Mouse (Mus musculus) hindbrain, postnatal 0 days (tissue): Measurements from ENCODE around the gene Slc22a14. TPM values are rescaled to one million over a fixed set of nuclear protein-coding genes. Genes with fewer than 3 reads are reported as not detected.

Experiments
- ATAC-seq: fragments of 200-750 bp; cut with Nextera tagmentation; 2 replicates; pipeline ENCODE4 v1.8.0; 2017; ENCODE audit warnings: mild to moderate bottlenecking, moderate TSS enrichment, moderate library complexity
- DNase-seq: peaks from one replicate; pipeline ENCODE4 v3.0.0-alpha.2; 2015; ENCODE audit warnings: low spot score
- H3K27ac ChIP-seq: fragments of 300-500 bp; sonication (generic); 2 replicates; pipeline ENCODE4 v1.5.1; 2014; ENCODE audit warnings: mild to moderate bottlenecking
- H3K27me3 ChIP-seq: fragments of 300-500 bp; sonication (generic); 2 replicates; pipeline ENCODE4 v1.6.1; 2014; ENCODE audit warnings: low read length, mixed read lengths; ENCODE audit not compliant: insufficient read depth
- H3K36me3 ChIP-seq: fragments of 300-500 bp; sonication (generic); 2 replicates; pipeline ENCODE4 v1.6.1; 2014; ENCODE audit warnings: low read length, mixed read lengths; ENCODE audit not compliant: insufficient read depth
- H3K4me1 ChIP-seq: fragments of 300-500 bp; sonication (generic); 2 replicates; pipeline ENCODE4 v1.6.1; 2014; ENCODE audit warnings: antibody characterized with exemption, low read length, mixed read lengths; ENCODE audit not compliant: insufficient read depth
- H3K4me2 ChIP-seq: fragments of 300-500 bp; sonication (generic); 2 replicates; pipeline ENCODE4 v1.6.1; 2014; ENCODE audit warnings: low read depth, mild to moderate bottlenecking, low read length, moderate library complexity, mixed read lengths
- H3K4me3 ChIP-seq: fragments of 300-500 bp; sonication (generic); 2 replicates; pipeline ENCODE4 v1.5.1; 2014; ENCODE audit warnings: low read length
- H3K9ac ChIP-seq: fragments of 300-500 bp; sonication (generic); replicated peaks from 2 replicates; pipeline ENCODE4 v1.6.1; 2014; ENCODE audit warnings: mild to moderate bottlenecking, low read length, moderate library complexity, mixed read lengths
- H3K9me3 ChIP-seq: fragments of 300-500 bp; sonication (generic); 2 replicates; pipeline ENCODE4 v1.6.1; 2016; ENCODE audit warnings: low read length, mixed read lengths
- CTCF ChIP-seq: IDR thresholded peaks from 2 replicates; pipeline ENCODE4 v1.5.1; 2016; ENCODE audit warnings: antibody characterized with exemption, control low read depth, low read depth
- WGBS: fragments of 180-500 bp; shearing (Covaris S2); extraction: QIAGEN DNeasy Blood & Tissue Kit; methylation state at CpG from one replicate; pipeline ENCODE4 v1.1.7; 2014; 5-methylcytosine and 5-hydroxymethylcytosine counted together
- polyA plus RNA-seq: library from polyadenylated mRNA; unstranded; fragments of >200 nt; fragmentation: Nextera tagmentation; extraction: Ambion mirVana; gene quantifications from 2 replicates; pipeline ENCODE4 v1.2.1, GENCODE M21; 2015
- total RNA-seq: library from RNA; depleted of rRNA; stranded (reverse); fragments of >200 nt; gene quantifications from 2 replicates; pipeline ENCODE4 v1.2.3, GENCODE M21; 2014; rRNA removed

Gene Slc22a14
- total and polyA plus RNA-seq, 2 experiments from 2014 or later, result not detected

GRCm38 (mm10) chr9:119143372-119143771 is 222.0 kb downstream of the Slc22a14 start:
- no peaks in the 10 kb centered on the region for H3K36me3 ChIP-seq
- no peaks in the 10 kb centered on the region for H3K9me3 ChIP-seq
- no peak overlapping the region for H3K27ac ChIP-seq
- H3K4me2 ChIP-seq, result no peak overlapping the region
- ATAC-seq (no peak), DNase-seq (no peak)
- no peaks in the 10 kb centered on the region for H3K4me1 ChIP-seq
- no peak overlapping the region for H3K9ac ChIP-seq
- no peak for TF ChIP-seq CTCF
- H3K27me3 ChIP-seq, result no peaks in the 10 kb centered on the region
- 77% methylated on average over 9 of the region's 9 CpGs for WGBS
- no peak overlapping the region for H3K4me3 ChIP-seq

- Histone ChIP-seq H3K27ac (no peak overlapping the region), H3K4me2 (no peak overlapping the region), H3K9ac (no peak overlapping the region), H3K36me3 (no peaks in the 10 kb centered on the region), H3K27me3 (no peaks in the 10 kb centered on the region), H3K4me1 (no peaks in the 10 kb centered on the region), H3K4me3 (no peak overlapping the region), H3K9me3 (no peaks in the 10 kb centered on the region)
- 90% methylated on average over 5 of the region's 5 CpGs for WGBS
- TF ChIP-seq CTCF, result no peak
- DNase-seq (no peak), ATAC-seq (no peak)
Measured at GRCm38 (mm10) chr9:119142066-119142465, 223.3 kb downstream of the Slc22a14 start.

GRCm38 (mm10) chr9:119138836-119139235 is 226.5 kb downstream of the Slc22a14 start:
- no peak for TF ChIP-seq CTCF
- Histone ChIP-seq H3K9ac (no peak overlapping the region), H3K4me1 (no peaks in the 10 kb centered on the region), H3K4me3 (no peak overlapping the region), H3K27ac (no peak overlapping the region), H3K36me3 (no peaks in the 10 kb centered on the region), H3K27me3 (no peaks in the 10 kb centered on the region), H3K4me2 (no peak overlapping the region), H3K9me3 (no peaks in the 10 kb centered on the region)
- WGBS, result 68% methylated on average over 2 of the region's 2 CpGs
- ATAC-seq (no peak), DNase-seq (peak; percentile 15)

- Histone ChIP-seq H3K9me3 (no peaks in the 10 kb centered on the region), H3K27ac (no peak overlapping the region), H3K9ac (no peak overlapping the region), H3K4me1 (no peaks in the 10 kb centered on the region), H3K4me3 (no peak overlapping the region), H3K36me3 (no peaks in the 10 kb centered on the region), H3K27me3 (no peaks in the 10 kb centered on the region), H3K4me2 (no peak overlapping the region)
- WGBS, result 58% methylated on average over 5 of the region's 5 CpGs
- DNase-seq (no peak), ATAC-seq (no peak)
- TF ChIP-seq CTCF, result no peak
Measured at GRCm38 (mm10) chr9:119130692-119131091, 234.7 kb downstream of the Slc22a14 start.

- Histone ChIP-seq H3K9ac (no peak overlapping the region), H3K27ac (no peak overlapping the region), H3K27me3 (no peaks in the 10 kb centered on the region), H3K9me3 (no peaks in the 10 kb centered on the region), H3K4me1 (no peaks in the 10 kb centered on the region), H3K36me3 (no peaks in the 10 kb centered on the region), H3K4me3 (no peak overlapping the region), H3K4me2 (no peak overlapping the region)
- WGBS, result 81% methylated on average over 12 of the region's 12 CpGs
- TF ChIP-seq CTCF, result peak; percentile 56
- DNase-seq, result peak; percentile 38
- ATAC-seq, result no peak
Measured at GRCm38 (mm10) chr9:119128436-119129181, 236.7 kb downstream of the Slc22a14 start.

GRCm38 (mm10) chr9:119122596-119123369 is 242.6 kb downstream of the Slc22a14 start:
- TF ChIP-seq CTCF, result no peak

GRCm38 (mm10) chr9:119120168-119120560 is 245.2 kb downstream of the Slc22a14 start:
- Histone ChIP-seq H3K4me2 (no peak overlapping the region), H3K4me3 (no peak overlapping the region), H3K36me3 (no peaks in the 10 kb centered on the region), H3K9ac (no peak overlapping the region), H3K9me3 (no peaks in the 10 kb centered on the region), H3K27ac (no peak overlapping the region), H3K27me3 (no peaks in the 10 kb centered on the region), H3K4me1 (no peaks in the 10 kb centered on the region)
- WGBS, result 62% methylated on average over 3 of the region's 3 CpGs
- DNase-seq (no peak), ATAC-seq (no peak)
- no peak for TF ChIP-seq CTCF

More at GRCm38 (mm10) chr9:119122596-119123369, 242.6 kb downstream of the Slc22a14 start:
- DNase-seq (no peak), ATAC-seq (no peak)
- Histone ChIP-seq H3K27ac (no peak overlapping the region), H3K9ac (no peak overlapping the region), H3K4me2 (no peak overlapping the region), H3K27me3 (no peaks in the 10 kb centered on the region), H3K4me1 (no peaks in the 10 kb centered on the region), H3K36me3 (no peaks in the 10 kb centered on the region), H3K4me3 (no peak overlapping the region), H3K9me3 (no peaks in the 10 kb centered on the region)
- WGBS, result 87% methylated on average over 18 of the region's 18 CpGs

Other genes starting within 250 kb of the Slc22a14 start
- gene Acaa1b, start 208.5 kb downstream of the Slc22a14 start, total RNA-seq, result 3.8 and 4.0 TPM in 2 replicates
- gene Acaa1b, start 208.5 kb downstream of the Slc22a14 start, polyA plus RNA-seq, result 3.9 and 4.0 TPM in 2 replicates
- gene Gm47289, start 206.4 kb downstream of the Slc22a14 start, total RNA-seq, result not detected in 2 replicates
- gene Gm47289, start 206.4 kb downstream of the Slc22a14 start, polyA plus RNA-seq, result not detected in 2 replicates
- not detected in 2 replicates for gene Slc22a13, start 156.5 kb downstream of the Slc22a14 start, total RNA-seq
- not detected in 2 replicates for gene Slc22a13, start 156.5 kb downstream of the Slc22a14 start, polyA plus RNA-seq
- 39.6 and 41.0 TPM in 2 replicates for gene Oxsr1, start 43.1 kb downstream of the Slc22a14 start, total RNA-seq
- 9.6 and 10.9 TPM in 2 replicates for gene Oxsr1, start 43.1 kb downstream of the Slc22a14 start, polyA plus RNA-seq
- 158 and 180 TPM in 2 replicates for gene Acaa1a, start 25.9 kb downstream of the Slc22a14 start, total RNA-seq
- 91.1 and 91.5 TPM in 2 replicates for gene Acaa1a, start 25.9 kb downstream of the Slc22a14 start, polyA plus RNA-seq
- gene Myd88, start 24.1 kb downstream of the Slc22a14 start, total RNA-seq, result 3.8 and 3.9 TPM in 2 replicates
- 5.2 and 6.1 TPM in 2 replicates for gene Myd88, start 24.1 kb downstream of the Slc22a14 start, polyA plus RNA-seq
- gene Xylb, start 8.2 kb downstream of the Slc22a14 start, total RNA-seq, result 2.8 and 4.5 TPM in 2 replicates
- gene Xylb, start 8.2 kb downstream of the Slc22a14 start, polyA plus RNA-seq, result 3.2 and 3.3 TPM in 2 replicates
- 24.3 and 38.0 TPM in 2 replicates for gene Acvr2b, start 36.6 kb upstream of the Slc22a14 start, total RNA-seq
- 21.8 and 28.2 TPM in 2 replicates for gene Acvr2b, start 36.6 kb upstream of the Slc22a14 start, polyA plus RNA-seq
- 16.6 and 19.4 TPM in 2 replicates for gene Exog, start 79.4 kb upstream of the Slc22a14 start, total RNA-seq
- 30.1 and 30.6 TPM in 2 replicates for gene Exog, start 79.4 kb upstream of the Slc22a14 start, polyA plus RNA-seq
- gene Scn5a, start 213.5 kb upstream of the Slc22a14 start, total RNA-seq, result 0.68 and 1.5 TPM in 2 replicates
- gene Scn5a, start 213.5 kb upstream of the Slc22a14 start, polyA plus RNA-seq, result 0.24 TPM in 2 replicates